Mouse (Mus musculus): Measurements from ENCODE around the gene Elmo3. TPM values are rescaled to one million over a fixed set of nuclear protein-coding genes. Genes with fewer than 3 reads are reported as not detected.

Elmo3 gene
- polyA plus RNA-seq, 2 experiments, result 2.5 to 4.2 TPM

DNA sequence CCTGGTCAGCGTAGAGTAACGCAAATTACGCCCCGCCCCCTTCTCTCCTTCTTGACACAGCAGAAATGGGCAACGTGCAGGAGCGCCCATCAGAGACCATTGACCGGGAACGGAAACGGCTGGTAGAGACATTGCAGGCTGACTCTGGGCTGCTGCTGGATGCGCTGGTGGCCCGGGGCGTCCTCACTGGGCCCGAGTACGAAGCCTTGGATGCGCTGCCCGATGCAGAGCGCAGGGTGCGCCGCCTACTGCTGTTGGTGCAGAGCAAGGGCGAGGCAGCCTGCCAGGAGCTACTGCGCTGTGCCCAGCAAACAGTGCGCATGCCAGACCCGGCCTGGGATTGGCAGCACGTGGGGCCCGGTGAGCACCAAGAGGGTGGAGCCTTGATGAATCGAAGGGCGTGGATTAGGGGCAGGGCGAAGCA, 26.5 kb upstream of the Elmo3 start:
- TF ChIP-seq CTCF (IDR thresholded peaks at IDR 0.05; ENCODE audit: low read depth) (peak; percentile 42), EP300 (IDR thresholded peaks at IDR 0.05; ENCODE audit: low read depth) (no peak)
- Histone ChIP-seq H3K9me3 (ENCODE audit: control insufficient read depth, low read length) (no peaks in the 10 kb centered on the region), H3K4me3 (ENCODE audit: insufficient read depth in 1 of 2, low read depth in 2 of 2, low read length in 2 of 2) (peak overlapping the region in 1 of 2 experiments; percentile 16; a peak in 1 of 4 replicates), H3K27ac (no peak overlapping the region), H3K27me3 (ENCODE audit: control insufficient read depth, insufficient read depth, low read length) (peaks cover 59% of the 10 kb centered on the region), H3K4me1 (replicated peaks; ENCODE audit: control insufficient read depth in 2 of 2, insufficient read depth in 2 of 2, low read length in 1 of 2) (peaks cover 4 to 11% of the 10 kb centered on the region in 2 experiments; a peak in 3 of 4 replicates), H3K36me3 (replicated peaks; ENCODE audit: control insufficient read depth, insufficient read depth, low read depth) (no peaks in the 10 kb centered on the region), H3K9ac (replicated peaks) (no peak overlapping the region), H3K4me2 (ENCODE audit: low read depth) (peak overlapping the region; percentile 41)
- WGBS (ENCODE audit: insufficient replicate concordance), result 4% methylated on average over 28 of the region's 28 CpGs
- DNase-seq (ENCODE audit: low read depth in 3 of 3, low spot score in 3 of 3), result no peak
- peak; percentile 61 for ATAC-seq (ENCODE audit: insufficient read depth)

DNA sequence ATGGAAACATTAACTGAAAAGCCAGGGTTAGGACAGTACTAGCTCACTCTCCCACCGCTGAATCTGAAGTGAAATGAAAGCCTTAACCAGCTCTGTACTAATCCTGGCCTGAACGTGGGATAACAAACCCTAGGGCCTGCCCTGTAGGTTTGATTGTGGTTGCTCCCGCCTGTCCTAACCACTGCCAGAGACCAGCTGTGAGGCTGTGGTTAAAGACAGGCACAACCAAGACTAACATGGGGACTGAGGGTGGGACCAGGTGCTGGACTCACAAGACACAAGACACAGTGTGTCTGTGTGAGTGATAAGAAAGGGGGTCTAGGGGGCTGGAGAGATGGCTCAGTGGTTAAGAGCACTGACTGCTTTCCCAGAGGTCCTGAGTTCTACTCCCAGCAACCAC, 24.8 kb upstream of the Elmo3 start:
- peaks cover 44% of the 10 kb centered on the region for H3K27me3 ChIP-seq (ENCODE audit: control insufficient read depth, insufficient read depth, low read length)
- ATAC-seq (ENCODE audit: insufficient read depth), result no peak
- H3K4me2 ChIP-seq (ENCODE audit: low read depth), result no peak overlapping the region
- peaks cover 4 to 11% of the 10 kb centered on the region in 2 experiments; a peak in 3 of 4 replicates for H3K4me1 ChIP-seq (replicated peaks; ENCODE audit: control insufficient read depth in 2 of 2, insufficient read depth in 2 of 2, low read length in 1 of 2)
- DNase-seq (ENCODE audit: low read depth in 3 of 3, low spot score in 3 of 3), result no peak
- H3K4me3 ChIP-seq (ENCODE audit: insufficient read depth in 1 of 2, low read depth in 2 of 2, low read length in 2 of 2), result no peak overlapping the region
- TF ChIP-seq CTCF (IDR thresholded peaks at IDR 0.05; ENCODE audit: low read depth) (no peak), EP300 (IDR thresholded peaks at IDR 0.05; ENCODE audit: low read depth) (no peak)
- no peaks in the 10 kb centered on the region for H3K36me3 ChIP-seq (replicated peaks; ENCODE audit: control insufficient read depth, insufficient read depth, low read depth)
- H3K9ac ChIP-seq (replicated peaks), result no peak overlapping the region
- 40% methylated on average over 3 of the region's 3 CpGs for WGBS (ENCODE audit: insufficient replicate concordance)
- H3K9me3 ChIP-seq (ENCODE audit: control insufficient read depth, low read length), result no peaks in the 10 kb centered on the region
- H3K27ac ChIP-seq, result no peak overlapping the region

DNA sequence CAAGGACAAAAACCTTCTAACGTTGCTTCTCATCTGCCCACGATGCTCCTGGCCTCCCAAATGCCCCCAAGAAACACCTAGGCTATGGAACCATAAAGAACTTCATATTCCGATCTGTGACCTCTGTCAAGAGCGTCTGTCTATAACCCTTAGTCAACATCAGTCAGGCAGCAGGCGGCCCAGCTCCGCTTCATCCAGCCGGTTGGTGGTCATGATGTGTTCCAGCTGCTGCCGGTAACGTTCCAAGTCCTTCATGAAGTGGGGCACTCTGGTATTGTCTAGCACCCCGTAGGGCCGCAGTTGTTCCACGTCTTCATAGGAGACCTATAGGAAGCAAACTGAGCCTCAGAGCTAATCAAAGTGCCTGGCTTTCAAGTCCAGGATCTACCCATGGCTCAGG, 23.6 kb upstream of the Elmo3 start:
- WGBS (ENCODE audit: insufficient replicate concordance), result 78% methylated on average over 12 of the region's 12 CpGs
- Histone ChIP-seq H3K9ac (replicated peaks) (no peak overlapping the region), H3K27me3 (ENCODE audit: control insufficient read depth, insufficient read depth, low read length) (peaks cover 31% of the 10 kb centered on the region), H3K36me3 (replicated peaks; ENCODE audit: control insufficient read depth, insufficient read depth, low read depth) (no peaks in the 10 kb centered on the region), H3K9me3 (ENCODE audit: control insufficient read depth, low read length) (no peaks in the 10 kb centered on the region), H3K4me1 (replicated peaks; ENCODE audit: control insufficient read depth in 2 of 2, insufficient read depth in 2 of 2, low read length in 1 of 2) (peaks cover 4 to 6% of the 10 kb centered on the region in 2 experiments; a peak in 1 of 4 replicates), H3K4me2 (ENCODE audit: low read depth) (no peak overlapping the region), H3K27ac (no peak overlapping the region), H3K4me3 (ENCODE audit: insufficient read depth in 1 of 2, low read depth in 2 of 2, low read length in 2 of 2) (no peak overlapping the region)
- no peak for ATAC-seq (ENCODE audit: insufficient read depth)
- no peak for DNase-seq (ENCODE audit: low read depth in 3 of 3, low spot score in 3 of 3)
- TF ChIP-seq EP300 (IDR thresholded peaks at IDR 0.05; ENCODE audit: low read depth), result no peak
- no peak for TF ChIP-seq CTCF (IDR thresholded peaks at IDR 0.05; ENCODE audit: low read depth)

DNA sequence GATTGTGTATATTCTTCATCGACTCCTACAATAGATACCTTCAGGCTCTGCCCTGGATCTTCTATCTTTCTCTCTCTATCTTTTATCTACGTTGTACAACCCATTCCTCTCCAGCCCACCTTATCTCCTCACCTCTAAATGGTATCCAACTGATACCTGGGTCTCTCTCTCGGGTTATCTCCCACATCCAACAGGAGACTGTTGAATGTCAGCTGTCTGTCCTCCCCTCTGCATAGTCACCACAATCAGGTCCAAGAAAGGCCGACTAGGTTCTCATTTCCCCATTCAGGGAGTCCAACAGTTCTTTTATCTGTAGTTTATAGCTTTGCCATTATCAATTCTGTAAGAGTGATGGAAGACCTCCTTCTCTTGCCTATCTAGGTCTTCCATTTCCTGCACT, 23.2 kb upstream of the Elmo3 start:
- 34% methylated on average over 4 of the region's 4 CpGs for WGBS (ENCODE audit: insufficient replicate concordance)
- Histone ChIP-seq H3K4me3 (ENCODE audit: insufficient read depth in 1 of 2, low read depth in 2 of 2, low read length in 2 of 2) (no peak overlapping the region), H3K27me3 (ENCODE audit: control insufficient read depth, insufficient read depth, low read length) (peaks cover 27% of the 10 kb centered on the region), H3K4me2 (ENCODE audit: low read depth) (no peak overlapping the region), H3K27ac (no peak overlapping the region), H3K9ac (replicated peaks) (no peak overlapping the region), H3K36me3 (replicated peaks; ENCODE audit: control insufficient read depth, insufficient read depth, low read depth) (no peaks in the 10 kb centered on the region), H3K4me1 (replicated peaks; ENCODE audit: control insufficient read depth in 2 of 2, insufficient read depth in 2 of 2, low read length in 1 of 2) (peaks cover 4 to 6% of the 10 kb centered on the region in 2 experiments; a peak in 1 of 4 replicates), H3K9me3 (ENCODE audit: control insufficient read depth, low read length) (no peaks in the 10 kb centered on the region)
- no peak for DNase-seq (ENCODE audit: low read depth in 3 of 3, low spot score in 3 of 3)
- TF ChIP-seq EP300 (IDR thresholded peaks at IDR 0.05; ENCODE audit: low read depth), result no peak
- TF ChIP-seq CTCF (IDR thresholded peaks at IDR 0.05; ENCODE audit: low read depth), result no peak
- ATAC-seq (ENCODE audit: insufficient read depth), result no peak

DNA sequence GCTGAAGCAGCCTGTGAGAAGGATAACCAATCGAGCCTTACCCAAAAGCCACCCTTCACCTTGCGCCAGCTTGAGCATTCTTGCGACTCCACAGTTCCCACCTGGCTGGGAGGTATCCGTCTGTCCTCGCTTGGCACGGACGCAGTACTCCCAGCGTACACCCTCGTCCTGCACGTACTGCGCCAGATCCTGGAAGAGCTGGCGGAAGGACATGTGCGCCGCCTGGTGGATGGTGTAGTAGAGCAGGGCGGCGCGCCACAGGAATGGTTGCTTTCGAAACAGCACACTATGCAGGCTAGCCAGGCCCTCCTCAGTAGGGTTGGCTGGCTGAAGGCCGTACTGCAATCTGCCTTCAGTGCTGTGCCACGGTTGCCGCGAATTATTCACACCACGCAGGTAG, 22.3 kb upstream of the Elmo3 start:
- WGBS (ENCODE audit: insufficient replicate concordance), result 23% methylated on average over 23 of the region's 23 CpGs

More for the DNA sequence above, 22.3 kb upstream of the Elmo3 start:
- no peaks in the 10 kb centered on the region for H3K9me3 ChIP-seq (ENCODE audit: control insufficient read depth, low read length)
- H3K4me3 ChIP-seq (ENCODE audit: insufficient read depth in 1 of 2, low read depth in 2 of 2, low read length in 2 of 2), result no peak overlapping the region
- peaks cover 4 to 6% of the 10 kb centered on the region in 2 experiments; a peak in 1 of 4 replicates for H3K4me1 ChIP-seq (replicated peaks; ENCODE audit: control insufficient read depth in 2 of 2, insufficient read depth in 2 of 2, low read length in 1 of 2)
- no peak overlapping the region for H3K9ac ChIP-seq (replicated peaks)
- no peaks in the 10 kb centered on the region for H3K36me3 ChIP-seq (replicated peaks; ENCODE audit: control insufficient read depth, insufficient read depth, low read depth)
- H3K27ac ChIP-seq, result no peak overlapping the region
- peaks cover 19% of the 10 kb centered on the region for H3K27me3 ChIP-seq (ENCODE audit: control insufficient read depth, insufficient read depth, low read length)
- peak; percentile 70 for ATAC-seq (ENCODE audit: insufficient read depth)
- TF ChIP-seq EP300 (IDR thresholded peaks at IDR 0.05; ENCODE audit: low read depth) (no peak), CTCF (IDR thresholded peaks at IDR 0.05; ENCODE audit: low read depth) (peak; percentile 99)
- peak overlapping the region; percentile 1; the same call in 1 of the 2 replicates for H3K4me2 ChIP-seq (ENCODE audit: low read depth)
- no peak for DNase-seq (ENCODE audit: low read depth in 3 of 3, low spot score in 3 of 3)
